Mouse (Mus musculus) heart, embryonic 13.5 days (tissue): ENCODE results near the gene Setd5. TPM values are rescaled to one million over a fixed set of nuclear protein-coding genes. Genes with fewer than 3 reads are reported as not detected.

Source experiments
- ATAC-seq: fragments of 200-750 bp; cut with Nextera tagmentation; 2 replicates; pipeline ENCODE4 v1.8.0; 2017; ENCODE audit warnings: moderate TSS enrichment; ENCODE audit not compliant: insufficient number of reproducible peaks, low FRiP score, low TSS enrichment; ENCODE audit errors: extremely low read depth
- H3K27ac ChIP-seq: fragments of 300-500 bp; sonication (generic); replicated peaks from 2 replicates; pipeline ENCODE4 v1.5.1; 2015; ENCODE audit warnings: moderate library complexity, mild to moderate bottlenecking, inconsistent platforms
- H3K27me3 ChIP-seq: fragments of 300-500 bp; sonication (generic); replicated peaks from 2 replicates; pipeline ENCODE4 v1.6.1; 2015; ENCODE audit warnings: mild to moderate bottlenecking, inconsistent platforms
- H3K36me3 ChIP-seq: fragments of 300-500 bp; sonication (generic); 2 replicates; pipeline ENCODE4 v1.6.1; 2015; ENCODE audit warnings: mild to moderate bottlenecking, inconsistent platforms
- H3K4me1 ChIP-seq: fragments of 300-500 bp; sonication (generic); 2 replicates; pipeline ENCODE4 v1.6.1; 2015; ENCODE audit warnings: inconsistent platforms
- H3K4me2 ChIP-seq: fragments of 300-500 bp; sonication (generic); 2 replicates; pipeline ENCODE4 v1.6.1; 2015; ENCODE audit warnings: inconsistent platforms, mild to moderate bottlenecking, moderate library complexity
- H3K4me3 ChIP-seq: fragments of 300-500 bp; sonication (generic); 2 replicates; pipeline ENCODE4 v1.5.1; 2015; ENCODE audit warnings: moderate library complexity, mild to moderate bottlenecking, inconsistent platforms
- H3K9ac ChIP-seq: fragments of 300-500 bp; sonication (generic); 2 replicates; pipeline ENCODE4 v1.6.1; 2015; ENCODE audit warnings: inconsistent platforms, mild to moderate bottlenecking, moderate library complexity
- H3K9me3 ChIP-seq: fragments of 300-500 bp; sonication (generic); 2 replicates; pipeline ENCODE4 v1.6.1; 2016; ENCODE audit warnings: inconsistent platforms
- WGBS: fragments of 180-500 bp; shearing (Covaris S2); methylation state at CpG from one replicate; pipeline ENCODE4 v1.1.7; 2015; ENCODE audit warnings: mixed read lengths; 5-methylcytosine and 5-hydroxymethylcytosine counted together
- polyA plus RNA-seq: library from polyadenylated mRNA; unstranded; fragments of >200 nt; fragmentation: Nextera tagmentation; extraction: Ambion mirVana; gene quantifications from 2 replicates; pipeline ENCODE4 v1.2.1, GENCODE M21; 2015

The Setd5 gene
- 49.5 and 55.8 TPM in 2 replicates for polyA plus RNA-seq

GRCm38 (mm10) chr6:113076686-113077516 is at the start of gene Setd5:
Gene Setd5 (plus strand): TSS chr6:113077365.
- Histone ChIP-seq H3K27me3 (no peaks in the 10 kb centered on the region), H3K4me1 (peaks cover 51% of the 10 kb centered on the region), H3K27ac (peak within 1 kb of the TSS; percentile 100), H3K4me2 (peak within 1 kb of the TSS; percentile 83), H3K4me3 (peak within 1 kb of the TSS; percentile 97), H3K9me3 (no peaks in the 10 kb centered on the region), H3K9ac (peak within 1 kb of the TSS; percentile 100), H3K36me3 (no peaks in the 10 kb centered on the region; the same call in 1 of the 2 replicates)
- peak; percentile 87 for ATAC-seq
- WGBS: under 1% methylated on average over 46 of the region's 91 CpGs

DNA sequence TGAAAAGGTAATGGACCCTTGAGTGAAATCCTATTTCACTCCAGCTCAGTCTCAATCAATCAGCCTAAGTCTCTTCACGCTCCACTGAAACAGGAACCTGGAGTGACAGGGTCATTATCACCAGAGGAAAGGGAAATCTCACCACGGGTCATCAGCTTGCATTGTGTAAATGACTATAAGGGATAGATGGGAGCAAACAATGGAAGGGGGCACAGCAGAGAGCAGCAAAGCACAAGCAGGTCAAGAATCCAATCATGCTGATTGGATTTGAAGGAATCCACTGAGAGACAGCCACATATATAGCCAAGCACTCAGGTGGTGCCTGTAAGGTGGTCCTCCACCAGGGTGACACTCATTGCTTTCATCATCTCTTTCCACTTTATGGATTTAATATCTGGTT is 49.7 kb upstream of the Setd5 start:
- H3K36me3 ChIP-seq: no peaks in the 10 kb centered on the region
- no peaks in the 10 kb centered on the region for H3K27me3 ChIP-seq
- H3K4me2 ChIP-seq: no peak overlapping the region
- no peak overlapping the region for H3K4me3 ChIP-seq
- H3K9ac ChIP-seq: no peak overlapping the region
- 0 out of 2 replicates have a peak, but pooled peaks cover 4% of the 10 kb centered on the region for H3K4me1 ChIP-seq
- no peak overlapping the region for H3K27ac ChIP-seq
- no peaks in the 10 kb centered on the region for H3K9me3 ChIP-seq
- no peak for ATAC-seq
- 24% methylated on average over 2 of the region's 2 CpGs for WGBS

GRCm38 (mm10) chr6:113029006-113029405 is 48.2 kb upstream of the Setd5 start:
- ATAC-seq: no peak
- no peaks in the 10 kb centered on the region for H3K27me3 ChIP-seq
- H3K4me2 ChIP-seq: no peak overlapping the region
- no peak overlapping the region for H3K9ac ChIP-seq
- 55% methylated on average over 3 of the region's 3 CpGs for WGBS
- no peaks in the 10 kb centered on the region for H3K9me3 ChIP-seq
- H3K27ac ChIP-seq: no peak overlapping the region
- no peak overlapping the region for H3K4me3 ChIP-seq
- H3K36me3 ChIP-seq: no peaks in the 10 kb centered on the region
- H3K4me1 ChIP-seq: 0 out of 2 replicates have a peak, but pooled peaks cover 4% of the 10 kb centered on the region

GRCm38 (mm10) chr6:113030553-113030952 is 46.6 kb upstream of the Setd5 start:
- Histone ChIP-seq H3K9ac (no peak overlapping the region), H3K4me3 (no peak overlapping the region), H3K27me3 (no peaks in the 10 kb centered on the region), H3K4me2 (no peak overlapping the region), H3K27ac (no peak overlapping the region), H3K4me1 (no peaks in the 10 kb centered on the region), H3K9me3 (no peaks in the 10 kb centered on the region), H3K36me3 (no peaks in the 10 kb centered on the region)
- WGBS: 66% methylated on average over 3 of the region's 3 CpGs
- no peak for ATAC-seq

DNA sequence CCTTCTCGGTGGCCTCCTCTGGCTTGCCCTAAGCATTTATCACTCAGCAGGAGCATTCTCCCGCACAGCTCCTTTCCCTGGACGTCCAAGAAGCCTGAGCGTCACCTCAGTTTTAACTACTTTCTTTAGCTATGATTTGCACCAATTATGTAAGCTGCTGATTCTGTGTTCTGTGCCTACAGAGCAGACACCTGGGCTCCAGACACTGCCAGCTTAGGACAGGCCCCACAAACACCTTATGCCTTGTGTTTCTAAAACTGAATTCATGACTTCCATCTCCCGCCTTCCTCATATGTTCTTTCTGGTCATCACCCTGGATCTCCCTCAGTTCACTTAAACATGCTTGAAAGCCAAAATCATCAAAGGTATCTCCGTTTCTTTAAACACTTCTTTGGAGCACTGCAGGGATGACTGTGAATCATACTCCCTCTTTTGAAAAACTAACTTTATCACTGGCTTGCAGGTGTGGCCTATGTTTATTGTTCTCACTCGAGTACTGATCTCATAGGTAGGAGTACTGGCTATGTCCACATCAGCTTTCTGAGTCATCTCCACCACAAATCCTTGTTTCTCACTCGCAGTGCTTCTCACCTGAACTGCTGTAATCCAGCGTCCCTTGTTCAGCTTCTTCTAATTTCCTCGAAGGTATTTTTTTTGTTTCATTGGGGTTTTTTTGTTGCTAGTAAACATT is 46.0 kb upstream of the Setd5 start:
- Histone ChIP-seq H3K4me1 (no peaks in the 10 kb centered on the region), H3K9ac (no peak overlapping the region), H3K27ac (no peak overlapping the region), H3K4me2 (no peak overlapping the region), H3K27me3 (no peaks in the 10 kb centered on the region), H3K36me3 (no peaks in the 10 kb centered on the region), H3K9me3 (no peaks in the 10 kb centered on the region), H3K4me3 (no peak overlapping the region)
- ATAC-seq: no peak
- WGBS: 64% methylated on average over 10 of the region's 10 CpGs

GRCm38 (mm10) chr6:113032121-113032520 is 45.0 kb upstream of the Setd5 start:
- ATAC-seq: no peak
- no peaks in the 10 kb centered on the region for H3K4me1 ChIP-seq
- H3K27me3 ChIP-seq: no peaks in the 10 kb centered on the region
- H3K9me3 ChIP-seq: no peaks in the 10 kb centered on the region
- H3K4me3 ChIP-seq: no peak overlapping the region
- no peaks in the 10 kb centered on the region for H3K36me3 ChIP-seq
- 61% methylated on average over 3 of the region's 3 CpGs for WGBS
- no peak overlapping the region for H3K4me2 ChIP-seq
- H3K27ac ChIP-seq: no peak overlapping the region
- H3K9ac ChIP-seq: no peak overlapping the region

DNA sequence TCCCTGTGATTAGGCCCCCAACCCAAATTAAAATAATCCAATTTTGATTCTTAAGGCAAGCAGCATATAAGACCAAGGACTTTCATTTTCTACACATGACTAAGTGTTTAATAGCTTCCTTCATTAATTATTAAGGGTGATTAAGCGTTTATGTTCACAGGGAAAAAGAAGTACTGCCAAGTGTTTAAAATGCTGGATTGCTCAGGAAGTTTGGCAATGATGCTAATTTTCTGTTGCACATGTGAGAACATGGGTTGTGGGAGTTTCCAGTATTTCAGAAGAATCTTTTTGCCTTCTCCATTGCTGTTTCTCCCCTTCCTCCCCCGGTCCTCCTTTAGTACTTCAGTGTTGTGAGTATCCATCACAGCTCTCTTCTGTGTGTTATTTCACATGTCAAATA is 44.0 kb upstream of the Setd5 start:
- Histone ChIP-seq H3K27me3 (no peaks in the 10 kb centered on the region), H3K4me1 (no peaks in the 10 kb centered on the region), H3K4me3 (no peak overlapping the region), H3K27ac (no peak overlapping the region), H3K4me2 (no peak overlapping the region), H3K9me3 (no peaks in the 10 kb centered on the region), H3K36me3 (no peaks in the 10 kb centered on the region), H3K9ac (no peak overlapping the region)
- 83% methylated on average over 2 of the region's 2 CpGs for WGBS
- no peak for ATAC-seq

GRCm38 (mm10) chr6:113034466-113034865 is 42.7 kb upstream of the Setd5 start:
- 72% methylated on average over 6 of the region's 6 CpGs for WGBS
- no peak for ATAC-seq
- no peak overlapping the region for H3K4me3 ChIP-seq
- no peak overlapping the region for H3K4me2 ChIP-seq
- no peaks in the 10 kb centered on the region for H3K9me3 ChIP-seq
- no peak overlapping the region for H3K27ac ChIP-seq
- H3K36me3 ChIP-seq: no peaks in the 10 kb centered on the region
- H3K27me3 ChIP-seq: no peaks in the 10 kb centered on the region
- peaks cover 6% of the 10 kb centered on the region; the same call in 1 of the 2 replicates for H3K4me1 ChIP-seq
- H3K9ac ChIP-seq: no peak overlapping the region

DNA sequence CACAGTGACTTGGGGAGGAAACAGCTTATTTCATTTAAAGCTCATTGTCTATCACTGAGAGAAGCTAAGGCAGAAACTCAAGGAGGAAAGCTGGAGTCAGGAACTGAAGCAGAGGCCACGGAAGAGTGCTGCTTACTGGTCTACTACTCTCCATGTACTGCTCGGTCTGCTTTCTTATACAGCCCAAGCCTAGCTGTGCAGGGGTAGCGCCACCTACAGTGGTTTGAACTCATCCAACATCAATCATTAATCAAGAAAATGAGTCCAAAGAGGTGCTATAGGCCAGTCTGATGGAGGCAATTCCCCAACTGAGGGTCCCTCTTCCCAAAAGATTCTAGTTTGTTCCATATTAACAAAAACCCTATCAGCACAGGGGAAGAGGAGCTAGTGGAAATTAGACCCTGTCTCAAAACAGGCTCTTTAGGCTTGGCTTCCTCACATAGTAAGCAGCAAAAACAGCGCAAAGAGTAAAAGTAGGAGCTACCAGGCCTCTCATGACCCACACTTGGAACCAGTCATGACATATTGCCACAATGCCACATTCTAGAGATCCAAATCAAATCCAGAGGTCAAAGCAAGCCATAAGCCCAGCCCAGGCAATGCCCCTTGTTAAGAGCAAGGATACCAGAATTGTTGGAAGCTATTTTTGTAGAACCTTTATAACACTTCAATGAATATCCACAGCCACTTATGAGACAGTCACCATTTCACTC is 40.5 kb upstream of the Setd5 start:
- peaks cover 6% of the 10 kb centered on the region; the same call in 1 of the 2 replicates for H3K4me1 ChIP-seq
- no peak for ATAC-seq
- no peak overlapping the region for H3K27ac ChIP-seq
- H3K9me3 ChIP-seq: no peaks in the 10 kb centered on the region
- H3K36me3 ChIP-seq: no peaks in the 10 kb centered on the region
- H3K27me3 ChIP-seq: no peaks in the 10 kb centered on the region
- no peak overlapping the region for H3K9ac ChIP-seq
- H3K4me2 ChIP-seq: no peak overlapping the region
- no peak overlapping the region for H3K4me3 ChIP-seq
- 63% methylated on average over 4 of the region's 4 CpGs for WGBS

GRCm38 (mm10) chr6:113037946-113038734 is 39.0 kb upstream of the Setd5 start:
- no peak for ATAC-seq
- peaks cover 6% of the 10 kb centered on the region; the same call in 1 of the 2 replicates for H3K4me1 ChIP-seq
- H3K4me3 ChIP-seq: peak overlapping the region; percentile 29
- peak overlapping the region; percentile 63 for H3K9ac ChIP-seq
- 15% methylated on average over 19 of the region's 19 CpGs for WGBS
- H3K36me3 ChIP-seq: no peaks in the 10 kb centered on the region
- peak overlapping the region; percentile 60 for H3K4me2 ChIP-seq
- H3K27ac ChIP-seq: 0 out of 2 replicates have a peak overlapping the region, but pooled peaks have one; percentile 6
- H3K9me3 ChIP-seq: no peaks in the 10 kb centered on the region
- no peaks in the 10 kb centered on the region for H3K27me3 ChIP-seq
